Mouse (Mus musculus) NIH3T3 (cell line): Measurements from ENCODE around the gene Cacna1a.
A peak's percentile ranks its signal among the peaks of the same experiment; 100 is the strongest.

ENCODE experiments used
- DNase-seq: peaks from one replicate; pipeline ENCODE4 v3.0.0-alpha.2; 2012; ENCODE audit warnings: low read depth

Cacna1a gene

GRCm38 (mm10) chr8:84542481-84542880 is 154.2 kb downstream of the Cacna1a start:
- no peak for DNase-seq

DNA sequence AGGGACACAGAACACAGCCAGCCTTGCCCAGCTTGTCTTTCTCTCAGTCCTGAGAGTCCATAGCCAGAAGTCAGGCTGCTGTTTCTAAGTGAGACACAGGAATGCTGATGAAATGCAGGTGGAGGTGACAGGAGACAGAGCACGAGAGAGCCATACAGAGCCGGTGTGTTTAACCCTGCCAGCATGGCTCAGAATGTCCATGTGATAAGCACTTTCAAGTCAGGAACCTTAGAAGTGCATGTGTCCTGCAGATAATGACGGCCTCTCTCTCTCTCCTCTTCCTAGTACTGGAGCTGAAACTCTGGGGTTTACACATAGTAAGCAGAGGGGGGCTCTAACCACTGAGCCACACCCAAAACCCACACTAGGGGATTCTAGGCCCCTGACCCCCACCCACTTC is 157.3 kb downstream of the Cacna1a start:
- no peak for DNase-seq

DNA sequence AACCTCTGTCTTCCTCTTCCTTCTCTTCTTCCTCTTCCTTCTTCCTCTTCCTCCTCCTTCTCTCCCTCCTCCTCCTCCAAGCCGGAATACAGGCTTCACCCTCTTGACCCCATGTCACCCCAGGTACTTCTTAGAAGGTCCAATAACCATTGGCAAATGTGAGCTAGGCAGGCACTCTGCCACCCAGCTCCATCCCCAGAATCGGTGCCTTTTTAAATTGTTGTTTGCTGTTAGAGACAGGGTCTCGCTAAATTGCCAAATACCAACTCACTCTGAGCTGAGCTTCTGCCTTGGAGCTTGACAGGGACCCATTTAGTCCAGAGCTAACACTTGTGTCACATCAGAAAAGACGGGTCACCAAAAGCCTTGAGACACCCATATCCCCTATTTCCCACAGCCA is 164.2 kb downstream of the Cacna1a start:
- DNase-seq: no peak

DNA sequence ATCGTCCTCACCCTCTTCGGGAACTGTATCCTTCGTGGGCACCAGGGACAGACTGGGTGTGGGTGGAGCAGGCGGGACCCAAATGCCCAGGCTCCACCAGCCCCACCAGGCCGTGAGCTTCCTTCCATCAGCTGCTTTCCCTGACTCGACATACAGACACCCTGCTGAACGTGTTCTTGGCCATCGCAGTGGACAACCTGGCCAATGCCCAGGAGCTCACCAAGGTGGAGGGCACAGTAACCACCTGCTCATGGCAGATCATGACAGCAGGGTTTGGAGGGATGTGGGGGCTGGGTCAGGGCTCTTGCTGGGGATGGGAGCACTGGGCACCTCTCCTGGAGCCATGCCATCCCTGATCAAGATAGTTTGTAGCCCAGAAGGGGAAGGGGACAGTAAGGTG is 164.9 kb downstream of the Cacna1a start:
- DNase-seq: no peak

DNA sequence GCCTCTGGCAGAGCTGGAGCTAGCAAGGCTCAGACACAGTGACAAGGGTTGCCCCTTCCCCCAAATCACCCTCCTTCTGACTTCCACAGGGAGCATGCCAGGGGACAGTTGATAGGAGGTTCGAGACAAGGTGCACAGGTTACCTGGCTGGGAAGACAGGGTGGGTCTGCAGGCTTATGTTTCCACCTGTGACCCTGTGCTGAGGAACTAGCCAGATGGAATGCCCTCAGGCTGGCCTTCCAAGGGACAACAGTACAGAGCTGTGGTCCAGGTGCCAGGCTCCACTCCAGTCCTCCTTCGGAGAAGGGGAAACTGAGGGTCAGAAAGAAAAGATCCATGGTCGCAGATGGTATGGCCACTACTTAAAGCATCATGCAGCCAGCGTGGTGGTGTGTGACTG is 165.4 kb downstream of the Cacna1a start:
- no peak for DNase-seq

- peak; percentile 83 for DNase-seq
These were observed 166.2 kb downstream of the Cacna1a start for GRCm38 (mm10) chr8:84554301-84555027.

DNA sequence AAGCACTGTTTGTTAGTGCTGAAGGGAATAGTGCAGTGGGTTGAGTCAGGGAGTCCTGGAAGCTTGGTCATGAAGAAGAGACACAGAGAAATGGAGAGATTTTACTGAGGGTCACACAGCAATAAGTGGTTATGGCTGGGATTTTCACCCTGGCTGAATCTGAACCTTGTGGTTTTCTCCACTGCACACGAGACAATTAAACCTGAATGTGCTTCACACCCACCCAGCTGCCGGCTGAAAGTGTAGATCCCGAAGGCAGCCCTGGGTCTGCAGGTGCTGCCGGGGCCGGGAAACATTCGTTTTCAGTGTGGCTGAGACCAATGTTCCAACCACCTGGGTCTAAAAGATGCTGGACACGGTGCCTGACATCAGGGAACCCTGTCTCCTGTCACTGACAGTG is 167.0 kb downstream of the Cacna1a start:
- DNase-seq: no peak

GRCm38 (mm10) chr8:84557936-84558335 is 169.7 kb downstream of the Cacna1a start:
- peak; percentile 16 for DNase-seq

- no peak for DNase-seq
These were observed 170.9 kb downstream of the Cacna1a start for GRCm38 (mm10) chr8:84559121-84559604.

DNA sequence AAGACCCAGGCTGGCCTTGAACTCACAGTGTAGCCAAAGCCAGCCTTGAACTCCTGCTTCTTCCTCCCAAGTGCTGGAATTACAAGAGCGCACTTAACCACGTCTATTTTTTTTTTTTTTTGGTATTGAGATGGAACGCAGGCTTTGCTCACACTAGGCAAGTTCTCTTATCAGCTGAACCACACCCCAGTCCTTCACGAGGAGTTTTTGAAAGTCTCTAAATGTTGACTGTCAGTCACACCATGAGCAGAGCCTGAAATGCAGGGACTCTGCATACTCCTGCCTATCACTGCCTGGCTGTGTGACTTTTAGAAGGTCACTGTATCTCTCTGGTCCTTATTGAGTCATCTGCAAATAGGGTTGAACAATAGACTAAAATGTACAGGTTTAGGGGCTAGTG is 173.5 kb downstream of the Cacna1a start:
- DNase-seq: no peak

- no peak for DNase-seq
These were observed 175.8 kb downstream of the Cacna1a start for GRCm38 (mm10) chr8:84564042-84564441.

GRCm38 (mm10) chr8:84565577-84566360 is 177.5 kb downstream of the Cacna1a start:
- DNase-seq: no peak

GRCm38 (mm10) chr8:84566816-84567413 is 178.7 kb downstream of the Cacna1a start:
- no peak for DNase-seq

GRCm38 (mm10) chr8:84567541-84567940 is 179.3 kb downstream of the Cacna1a start:
- DNase-seq: no peak

DNA sequence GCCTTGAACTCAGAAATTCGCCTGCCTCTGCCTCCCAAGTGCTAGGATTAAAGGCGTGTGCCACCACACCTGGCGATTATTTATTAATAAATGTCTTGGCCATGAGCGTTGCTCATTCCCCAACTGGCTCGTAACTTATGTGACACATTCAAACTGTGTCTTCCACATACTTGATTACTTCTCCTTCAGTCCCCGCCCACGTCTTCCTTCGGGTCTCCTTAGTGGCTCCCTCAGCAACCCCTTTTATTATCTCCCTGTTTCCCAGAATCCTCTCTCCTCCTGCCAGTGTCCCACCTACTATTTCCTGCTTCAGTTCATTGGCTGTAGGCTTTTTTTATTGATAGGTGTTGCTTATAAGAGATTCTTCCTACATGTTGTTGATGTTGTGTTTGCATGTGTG is 180.5 kb downstream of the Cacna1a start:
- no peak for DNase-seq

DNA sequence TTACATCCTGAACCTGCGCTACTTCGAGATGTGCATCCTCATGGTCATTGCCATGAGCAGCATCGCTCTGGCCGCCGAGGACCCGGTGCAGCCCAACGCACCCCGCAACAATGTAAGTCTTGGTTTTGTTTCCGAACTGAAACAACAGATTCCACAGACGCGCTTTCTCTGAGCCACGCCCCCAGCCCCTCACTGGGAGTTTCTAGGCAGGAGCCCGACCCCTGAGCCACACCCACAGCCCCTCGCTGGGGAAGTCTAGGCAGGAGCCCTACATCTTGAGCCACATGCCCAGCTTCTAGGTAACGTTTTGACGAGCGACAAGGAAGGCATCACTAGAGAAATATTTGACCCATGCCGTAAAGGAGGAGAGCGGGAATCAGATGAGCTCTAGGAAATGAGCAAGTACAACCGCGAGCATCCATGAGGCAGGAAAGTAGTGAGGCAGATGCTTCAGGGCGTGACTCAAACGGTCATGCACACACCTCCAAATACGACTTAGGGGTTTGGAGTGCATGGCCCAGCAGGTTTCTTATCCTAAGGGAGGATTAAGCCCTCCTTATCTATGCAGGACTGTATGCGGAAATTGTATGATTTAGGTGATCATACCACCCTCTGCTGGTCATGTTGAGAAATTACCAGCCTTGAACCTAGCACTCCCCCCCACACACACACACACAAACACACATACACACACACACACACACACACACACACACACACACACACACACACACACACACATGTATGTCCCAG is 181.9 kb downstream of the Cacna1a start:
- peak; percentile 63 for DNase-seq

DNA sequence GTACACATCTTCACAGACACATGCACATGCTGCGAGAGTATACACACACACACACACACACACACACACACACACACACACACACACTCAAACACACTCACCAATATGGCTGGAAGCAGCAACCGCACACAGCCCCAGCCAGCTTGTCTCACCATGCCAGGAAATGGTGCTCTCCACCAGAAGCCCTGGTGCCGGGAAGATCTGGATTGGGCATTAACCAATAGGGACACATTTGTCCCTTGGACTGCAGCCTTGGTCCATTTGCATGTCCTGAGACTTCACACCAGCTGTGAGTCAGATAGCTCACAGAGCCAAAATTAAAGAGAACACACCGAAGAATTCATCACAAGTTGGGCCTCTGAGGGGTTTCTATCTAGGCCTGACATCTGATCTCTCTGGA is 189.2 kb downstream of the Cacna1a start:
- DNase-seq: peak; percentile 54

DNA sequence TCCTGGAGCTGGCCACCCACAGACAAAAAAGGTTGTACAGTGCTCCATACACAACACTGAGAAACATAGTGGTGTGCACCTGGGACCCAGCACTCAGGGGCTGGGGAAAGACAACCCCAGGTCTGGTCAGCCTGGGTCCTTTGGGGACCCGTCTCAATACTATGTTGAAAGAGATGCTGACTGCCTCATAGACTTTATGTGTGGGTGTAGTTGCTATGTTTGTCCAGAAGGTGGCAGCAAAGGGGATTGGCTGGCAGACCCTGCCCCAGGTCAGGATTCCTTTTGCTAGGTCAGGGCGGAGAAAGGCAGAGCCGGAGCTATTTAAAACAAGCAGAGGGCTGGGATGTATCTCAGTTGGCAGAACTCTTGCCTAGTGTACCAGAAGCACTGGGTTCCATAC is 191.4 kb downstream of the Cacna1a start:
- DNase-seq: peak; percentile 70

DNA sequence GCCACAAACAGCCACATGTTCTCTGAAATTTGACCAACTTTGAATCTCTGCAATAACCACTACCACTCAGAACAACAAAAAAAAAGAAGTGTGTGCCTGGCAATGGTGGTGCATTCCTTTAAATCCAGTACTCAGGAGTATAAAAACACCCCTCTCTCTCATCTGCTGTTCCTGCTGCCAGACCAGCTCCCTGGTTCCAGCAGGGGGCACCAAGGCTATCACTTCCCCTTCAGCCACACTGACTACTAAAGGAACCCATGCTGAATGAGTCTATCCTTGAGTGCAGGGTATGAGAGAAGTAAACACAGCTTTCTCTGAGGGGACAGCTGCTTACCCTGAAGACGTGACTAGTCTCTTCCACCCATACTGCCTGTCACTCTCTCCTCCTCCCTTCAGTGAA is 197.1 kb downstream of the Cacna1a start:
- DNase-seq: peak; percentile 54

DNA sequence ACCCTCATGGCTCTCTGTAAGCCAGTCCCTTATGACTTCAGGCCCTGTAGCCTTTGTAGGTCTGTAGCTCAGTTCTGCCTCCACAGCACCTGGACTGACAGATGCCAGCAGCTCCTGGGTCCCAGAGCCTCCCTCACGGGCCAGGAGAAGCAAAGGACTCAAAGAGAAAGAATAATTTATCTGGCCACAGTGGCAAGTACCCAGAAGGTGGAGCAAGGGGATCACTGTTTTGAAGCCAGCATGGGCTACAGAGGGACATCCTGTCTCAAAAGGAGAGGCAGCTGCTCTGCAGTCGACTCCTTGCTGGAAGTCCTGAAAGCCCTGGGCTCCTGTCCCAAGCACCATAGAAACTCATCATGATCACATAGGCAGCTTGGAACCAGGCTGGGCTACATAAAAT is 198.0 kb downstream of the Cacna1a start:
- DNase-seq: no peak

DNA sequence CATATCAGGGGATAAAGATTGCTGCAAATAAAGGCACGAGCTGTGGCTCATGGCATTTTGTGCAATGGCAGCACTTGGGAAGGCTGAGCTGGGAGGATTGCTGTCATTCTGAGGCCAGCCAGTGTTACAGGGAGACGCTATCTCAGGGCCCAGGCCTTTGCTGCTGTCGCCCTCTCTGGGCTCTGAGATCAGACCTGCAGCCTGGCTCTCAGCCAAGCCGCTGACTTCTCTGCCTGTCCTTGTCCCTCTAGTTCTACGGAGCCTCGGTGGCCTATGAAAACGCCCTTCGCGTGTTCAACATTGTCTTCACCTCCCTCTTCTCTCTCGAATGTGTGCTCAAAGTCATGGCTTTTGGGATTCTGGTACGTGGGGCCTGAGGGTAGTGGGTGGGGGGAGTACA is 200.3 kb downstream of the Cacna1a start:
- no peak for DNase-seq

GRCm38 (mm10) chr8:84592015-84592662 is 203.9 kb downstream of the Cacna1a start:
- peak; percentile 85 for DNase-seq
